Mouse (Mus musculus) embryonic facial prominence, embryonic 14.5 days (tissue): ENCODE data around the gene L2hgdh. TPM values are rescaled to one million over a fixed set of nuclear protein-coding genes. Genes with fewer than 3 reads are reported as not detected.
A peak's percentile ranks its signal among the peaks of the same experiment; 100 is the strongest.

Source experiments
- ATAC-seq: fragments of 200-750 bp; cut with Nextera tagmentation; 2 replicates; pipeline ENCODE4 v1.8.0; 2017; ENCODE audit warnings: low read depth, moderate number of reproducible peaks, moderate TSS enrichment
- DNase-seq: peaks from one replicate; pipeline ENCODE4 v3.0.0-alpha.2; 2015; ENCODE audit warnings: low spot score
- H3K27ac ChIP-seq: fragments of 300-500 bp; sonication (generic); replicated peaks from 2 replicates; pipeline ENCODE4 v1.5.1; 2014; ENCODE audit warnings: low read depth, mild to moderate bottlenecking, low read length, moderate library complexity
- H3K27me3 ChIP-seq: fragments of 300-500 bp; sonication (generic); replicated peaks from 2 replicates; pipeline ENCODE4 v1.6.1; 2014; ENCODE audit warnings: low read length; ENCODE audit not compliant: control insufficient read depth, insufficient read depth
- H3K36me3 ChIP-seq: fragments of 300-500 bp; sonication (generic); 2 replicates; pipeline ENCODE4 v1.6.1; 2014; ENCODE audit warnings: low read length, mixed read lengths; ENCODE audit not compliant: control insufficient read depth, insufficient read depth
- H3K4me1 ChIP-seq: fragments of 300-500 bp; sonication (generic); 2 replicates; pipeline ENCODE4 v1.6.1; 2014; ENCODE audit warnings: antibody characterized with exemption, low read length; ENCODE audit not compliant: control insufficient read depth, insufficient read depth
- H3K4me2 ChIP-seq: fragments of 300-500 bp; sonication (generic); 2 replicates; pipeline ENCODE4 v1.6.1; 2014; ENCODE audit warnings: low read depth, mild to moderate bottlenecking, low read length, moderate library complexity, mixed read lengths
- H3K4me3 ChIP-seq: fragments of 300-500 bp; sonication (generic); 2 replicates; pipeline ENCODE4 v1.5.1; 2014; ENCODE audit warnings: low read depth, mild to moderate bottlenecking, low read length
- H3K9ac ChIP-seq: fragments of 300-500 bp; sonication (generic); 2 replicates; pipeline ENCODE4 v1.6.1; 2014; ENCODE audit warnings: low read depth, mild to moderate bottlenecking, low read length, moderate library complexity, mixed read lengths
- H3K9me3 ChIP-seq: fragments of 300-500 bp; sonication (generic); 2 replicates; pipeline ENCODE4 v1.6.1; 2016; ENCODE audit warnings: low read length; ENCODE audit not compliant: control insufficient read depth
- WGBS: fragments of 180-500 bp; shearing (Covaris S2); extraction: QIAGEN DNeasy Blood & Tissue Kit; methylation state at CpG from one replicate; pipeline ENCODE4 v1.1.7; 2014; 5-methylcytosine and 5-hydroxymethylcytosine counted together
- polyA plus RNA-seq: library from polyadenylated mRNA; unstranded; fragments of >200 nt; fragmentation: Nextera tagmentation; extraction: Ambion mirVana; gene quantifications from 2 replicates; pipeline ENCODE4 v1.2.1, GENCODE M21; 2014

Gene L2hgdh
- polyA plus RNA-seq, 1 experiment from 2014 or later: 21.8 TPM

GRCm38 (mm10) chr12:69682788-69683419 lies 41.8 kb downstream of the L2hgdh start:
- H3K4me3 ChIP-seq: peak overlapping the region; percentile 91
- ATAC-seq (no peak), DNase-seq (no peak)
- no peaks in the 10 kb centered on the region for H3K36me3 ChIP-seq
- peak overlapping the region; percentile 99 for H3K9ac ChIP-seq
- no peak overlapping the region; the same call in 1 of the 2 replicates for H3K27ac ChIP-seq
- no peaks in the 10 kb centered on the region for H3K27me3 ChIP-seq
- H3K4me1 ChIP-seq: peaks cover 20% of the 10 kb centered on the region
- no peaks in the 10 kb centered on the region for H3K9me3 ChIP-seq
- 45% methylated on average over 14 of the region's 14 CpGs for WGBS
- peak overlapping the region; percentile 73 for H3K4me2 ChIP-seq

DNA sequence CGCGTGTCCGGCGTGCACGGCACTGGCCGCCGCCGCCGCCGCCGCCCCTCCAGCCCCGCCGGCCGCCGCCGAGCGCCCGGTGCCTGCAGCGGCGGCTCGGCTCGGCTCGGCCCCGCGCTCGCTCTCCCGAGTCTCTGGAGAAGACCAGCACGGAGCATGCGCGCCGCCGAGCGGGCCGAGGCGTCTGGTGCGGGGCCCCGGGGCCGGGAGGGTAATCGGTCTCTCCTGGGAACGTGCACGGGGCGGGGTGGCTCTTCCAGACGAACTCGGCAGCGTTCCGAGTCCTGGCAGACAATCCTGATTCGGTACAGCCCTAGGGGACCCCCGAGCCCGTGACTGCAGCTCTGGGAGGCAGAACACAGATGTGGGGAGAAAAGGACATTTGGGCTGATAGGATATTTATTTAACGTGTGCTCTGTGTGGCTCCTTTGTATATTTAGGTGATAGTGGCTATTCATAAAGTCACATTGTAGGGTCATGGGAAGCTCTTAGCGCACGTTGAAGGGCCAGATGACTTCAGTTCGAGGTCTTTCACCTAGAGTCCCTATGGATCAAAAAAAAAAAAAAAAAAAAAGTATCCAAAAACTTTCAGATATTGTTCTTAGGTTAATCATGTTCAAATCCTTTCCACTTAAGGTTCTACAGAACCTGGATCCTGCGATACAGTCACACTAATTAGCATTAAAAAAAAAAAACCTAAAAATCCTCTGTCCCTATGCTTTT lies 42.4 kb downstream of the L2hgdh start:
- peak overlapping the region; percentile 91 for H3K4me3 ChIP-seq
- H3K4me1 ChIP-seq: peaks cover 20% of the 10 kb centered on the region
- H3K9me3 ChIP-seq: no peaks in the 10 kb centered on the region
- H3K27ac ChIP-seq: peak overlapping the region; percentile 96
- WGBS: under 1% methylated on average over 26 of the region's 54 CpGs
- peak; percentile 93 for DNase-seq
- H3K36me3 ChIP-seq: no peaks in the 10 kb centered on the region
- H3K27me3 ChIP-seq: no peaks in the 10 kb centered on the region
- ATAC-seq: peak; percentile 93
- peak overlapping the region; percentile 73 for H3K4me2 ChIP-seq
- H3K9ac ChIP-seq: peak overlapping the region; percentile 99

GRCm38 (mm10) chr12:69681566-69682061 lies 43.1 kb downstream of the L2hgdh start, which contains the start of gene Sos2:
Sos2 (minus strand) TSS chr12:69681852.
- Histone ChIP-seq H3K9ac (peak within 1 kb of the TSS; percentile 99), H3K9me3 (no peaks in the 10 kb centered on the region), H3K4me1 (peaks cover 20% of the 10 kb centered on the region), H3K36me3 (no peaks in the 10 kb centered on the region), H3K4me3 (peak within 1 kb of the TSS; percentile 91), H3K27me3 (no peaks in the 10 kb centered on the region), H3K4me2 (peak within 1 kb of the TSS; percentile 73), H3K27ac (peak within 1 kb of the TSS; percentile 96)
- peak; percentile 83 for ATAC-seq
- WGBS: 0% methylated on average over 10 of the region's 85 CpGs
- peak; percentile 47 for DNase-seq

- peak; percentile 44 for ATAC-seq
- Histone ChIP-seq H3K27ac (peak overlapping the region; percentile 96), H3K9me3 (no peaks in the 10 kb centered on the region), H3K4me1 (peaks cover 20% of the 10 kb centered on the region), H3K4me2 (peak overlapping the region; percentile 73), H3K36me3 (no peaks in the 10 kb centered on the region), H3K9ac (peak overlapping the region; percentile 99), H3K4me3 (peak overlapping the region; percentile 91), H3K27me3 (no peaks in the 10 kb centered on the region)
- DNase-seq: peak; percentile 73
- under 1% methylated on average over 52 of the region's 56 CpGs for WGBS
Observed at GRCm38 (mm10) chr12:69680635-69681565, 43.8 kb downstream of the L2hgdh start.

DNA sequence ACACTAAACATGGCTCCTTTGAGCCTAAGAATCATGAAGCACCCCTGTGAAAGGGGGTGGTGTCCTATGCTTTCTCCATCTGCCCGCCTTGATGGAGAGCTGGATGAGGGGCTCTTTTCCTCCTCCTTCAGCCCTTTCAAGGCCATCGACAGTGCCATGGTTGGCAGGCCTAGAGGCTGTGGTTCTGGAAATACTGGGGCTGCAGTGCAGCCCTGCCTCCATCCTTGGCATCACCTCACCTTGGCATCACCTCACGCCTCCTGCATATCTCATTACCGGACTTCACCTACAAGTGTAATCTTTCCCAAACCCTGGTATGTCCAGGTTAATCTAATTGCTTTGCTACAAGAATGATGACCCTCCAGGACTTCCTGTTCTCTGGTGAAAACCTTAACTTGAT lies 48.5 kb downstream of the L2hgdh start:
- no peaks in the 10 kb centered on the region for H3K36me3 ChIP-seq
- DNase-seq (no peak), ATAC-seq (no peak)
- H3K27me3 ChIP-seq: no peaks in the 10 kb centered on the region
- H3K27ac ChIP-seq: no peak overlapping the region
- no peak overlapping the region for H3K4me2 ChIP-seq
- no peak overlapping the region for H3K9ac ChIP-seq
- peaks cover 10% of the 10 kb centered on the region; the same call in 1 of the 2 replicates for H3K4me1 ChIP-seq
- 92% methylated on average over 4 of the region's 4 CpGs for WGBS
- no peak overlapping the region for H3K4me3 ChIP-seq
- no peaks in the 10 kb centered on the region for H3K9me3 ChIP-seq

GRCm38 (mm10) chr12:69674576-69675537 lies 49.8 kb downstream of the L2hgdh start:
- whole genome bisulfite sequencing: 79% methylated on average over 10 of the region's 10 CpGs
- H3K4me2 ChIP-seq: no peak overlapping the region

GRCm38 (mm10) chr12:69674176-69674575 lies 50.5 kb downstream of the L2hgdh start:
- ATAC-seq (no peak), DNase-seq (no peak)
- no peak overlapping the region for H3K4me3 ChIP-seq
- 74% methylated on average over 1 of the region's 1 CpGs for WGBS
- H3K27me3 ChIP-seq: no peaks in the 10 kb centered on the region
- peaks cover 4% of the 10 kb centered on the region; the same call in 1 of the 2 replicates for H3K4me1 ChIP-seq
- no peak overlapping the region for H3K27ac ChIP-seq
- H3K9me3 ChIP-seq: no peaks in the 10 kb centered on the region
- no peak overlapping the region for H3K9ac ChIP-seq
- H3K4me2 ChIP-seq: no peak overlapping the region
- H3K36me3 ChIP-seq: no peaks in the 10 kb centered on the region

More at GRCm38 (mm10) chr12:69674576-69675537, 49.8 kb downstream of the L2hgdh start:
- Histone ChIP-seq H3K36me3 (no peaks in the 10 kb centered on the region), H3K27ac (no peak overlapping the region), H3K4me3 (no peak overlapping the region), H3K9me3 (no peaks in the 10 kb centered on the region), H3K27me3 (no peaks in the 10 kb centered on the region), H3K9ac (no peak overlapping the region), H3K4me1 (peaks cover 4% of the 10 kb centered on the region; the same call in 1 of the 2 replicates)
- ATAC-seq: no peak
- peak; percentile 10 for DNase-seq
